Mouse (Mus musculus): ENCODE measurements around the gene Banp. TPM values are rescaled to one million over a fixed set of nuclear protein-coding genes. Genes with fewer than 3 reads are reported as not detected.

Banp gene
- total RNA-seq (2012; rRNA removed) (29.1 and 34.2 TPM in 2 replicates), total RNA-seq (2014; rRNA removed) (20.9 and 25.7 TPM in 2 replicates), polyA plus RNA-seq (2012; ENCODE audit: insufficient read length, low read depth) (13.2 and 14.9 TPM in 2 replicates)

- no peak for DNase-seq (ENCODE audit: extremely low read depth)
- H3K27ac ChIP-seq (ENCODE audit: insufficient read depth, low read depth): peak within 1 kb of the TSS; percentile 93
- in situ Hi-C loops (cut with MboI; ENCODE audit: low pct_ligation_motif_present, low pct_unique_long_range_greater_than_20kb, low sequenced_read_pairs) (loop anchor here (10.0 kb wide), 1 partner anchor 365 kb away; no protein-coding TSS in a partner anchor), dilution Hi-C loops (cut with MboI; ENCODE audit: extremely low pct_ligation_motif_present, extremely low pct_unique_long_range_greater_than_20kb, low sequenced_read_pairs) (no loop called here)
- peaks cover 17% of the 10 kb centered on the region for H3K27me3 ChIP-seq (replicated peaks)
- H3K9me3 ChIP-seq (replicated peaks; ENCODE audit: low read length): no peaks in the 10 kb centered on the region
- TF ChIP-seq TBP (conservative IDR thresholded peaks at IDR 0.05; ENCODE audit: low read depth, low read length) (0 out of 2 replicates have a peak, but pooled peaks have one; percentile 8), IRF4 (IDR thresholded peaks at IDR 0.05; ENCODE audit: low read depth, low read length) (no peak), BHLHE40 (IDR thresholded peaks at IDR 0.05; ENCODE audit: low read depth, low read length) (no peak), KAT2A (IDR thresholded peaks at IDR 0.05; ENCODE audit: insufficient replicate concordance, low read length) (no peak), ZNF384 (IDR thresholded peaks at IDR 0.05; ENCODE audit: low read depth, low read length) (peak; percentile 56), ELF1 (IDR thresholded peaks at IDR 0.05; ENCODE audit: low read depth, low read length) (no peak), POLR2A (IDR thresholded peaks at IDR 0.05; ENCODE audit: low read depth, low read length) (no peak), NELFE (IDR thresholded peaks at IDR 0.05; ENCODE audit: low read depth, low read length) (0 out of 2 replicates have a peak, but pooled peaks have one; percentile 17), TCF12 (IDR thresholded peaks at IDR 0.05; ENCODE audit: low read depth, low read length) (no peak), SIN3A (IDR thresholded peaks at IDR 0.05; ENCODE audit: low read length) (no peak), ZKSCAN1 (IDR thresholded peaks at IDR 0.05; ENCODE audit: borderline replicate concordance, low read depth, low read length) (no peak), POLR2AphosphoS2 (IDR thresholded peaks at IDR 0.05; ENCODE audit: low read depth, low read length) (no peak), JUND (conservative IDR thresholded peaks at IDR 0.05; ENCODE audit: low read depth, low read length) (no peak), CHD2 (IDR thresholded peaks at IDR 0.05; ENCODE audit: low read length) (no peak), EP300 (IDR thresholded peaks at IDR 0.05; ENCODE audit: low read length) (no peak), MEF2A (IDR thresholded peaks at IDR 0.05; ENCODE audit: borderline replicate concordance, low read depth, low read length) (no peak), CHD1 (IDR thresholded peaks at IDR 0.05; ENCODE audit: low read depth, low read length) (0 out of 2 replicates have a peak, but pooled peaks have one; percentile 61), USF2 (conservative IDR thresholded peaks at IDR 0.05; ENCODE audit: low read depth, low read length) (no peak)
- peaks cover 14 to 39% of the 10 kb centered on the region in 2 experiments for H3K4me1 ChIP-seq (ENCODE audit: control insufficient read depth in 1 of 2, insufficient read depth in 2 of 2)
- H3K4me3 ChIP-seq (replicated peaks in 1 of 3; ENCODE audit: low read depth in 2 of 3, low read length in 2 of 3, poor library complexity in 1 of 3): peak within 1 kb of the TSS; percentile 63 to 99 (median 97)
- H3K79me2 ChIP-seq (replicated peaks; ENCODE audit: control insufficient read depth, extremely low read depth, insufficient read depth, poor library complexity, severe bottlenecking): peaks cover 34% of the 10 kb centered on the region
- peaks cover 9 to 20% of the 10 kb centered on the region in 2 experiments for H3K36me3 ChIP-seq (replicated peaks in 1 of 2; ENCODE audit: control insufficient read depth in 1 of 2, insufficient read depth in 1 of 2, low read length in 1 of 2)
- peak within 1 kb of the TSS; percentile 69 for H3K4me2 ChIP-seq (ENCODE audit: insufficient read depth, low read depth, poor library complexity, severe bottlenecking)
- peak within 1 kb of the TSS; percentile 100 for H3K9ac ChIP-seq (ENCODE audit: insufficient read depth, low read depth)
These were observed at the start of gene Banp for GRCm38 (mm10) chr8:121949222-121949800. Banp (plus strand) TSS chr8:121949750.

DNA sequence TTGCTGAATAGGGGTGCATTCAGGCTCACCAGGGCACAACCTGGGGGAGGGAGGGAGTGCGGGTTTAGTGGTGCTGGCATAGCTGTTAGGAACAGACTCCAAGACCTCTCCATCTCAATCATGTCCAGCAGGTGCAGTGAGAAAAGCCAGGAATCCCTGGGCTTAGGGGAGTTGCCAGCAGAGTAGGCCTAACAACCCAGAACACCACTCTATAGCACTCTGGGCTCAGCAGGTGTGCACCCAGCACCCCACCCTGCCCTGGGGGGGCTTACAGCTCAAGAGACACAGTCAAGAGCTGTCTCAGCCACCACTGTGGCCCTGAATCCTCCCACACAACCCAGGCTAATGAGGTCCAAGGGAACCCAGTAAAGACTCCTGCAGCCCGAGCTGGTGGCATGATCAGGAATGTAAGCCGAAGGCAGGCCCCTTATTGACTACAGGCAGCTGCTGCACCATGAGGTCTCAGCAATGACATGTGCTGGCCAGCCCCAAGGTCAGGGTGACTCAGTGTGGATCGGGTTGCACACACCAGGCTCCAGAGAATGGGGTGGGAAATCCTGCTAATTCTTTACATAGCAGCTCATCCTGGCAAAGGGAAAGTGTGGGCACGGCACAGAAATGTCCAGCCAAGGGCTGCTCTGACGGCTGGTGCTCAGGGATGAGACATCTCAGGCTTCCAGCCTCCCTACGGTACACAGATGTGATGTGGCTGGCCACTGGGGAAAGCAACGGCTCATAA, 47.9 kb upstream of the Banp start:
- Histone ChIP-seq H3K79me2 (replicated peaks; ENCODE audit: control insufficient read depth, extremely low read depth, insufficient read depth, poor library complexity, severe bottlenecking) (peaks cover 93% of the 10 kb centered on the region), H3K9ac (ENCODE audit: insufficient read depth, low read depth) (peak overlapping the region; percentile 89), H3K9me3 (replicated peaks; ENCODE audit: low read length) (no peaks in the 10 kb centered on the region), H3K4me2 (ENCODE audit: insufficient read depth, low read depth, poor library complexity, severe bottlenecking) (peak overlapping the region; percentile 68), H3K4me1 (ENCODE audit: control insufficient read depth in 1 of 2, insufficient read depth in 2 of 2) (peaks cover 22 to 52% of the 10 kb centered on the region in 2 experiments), H3K36me3 (replicated peaks in 1 of 2; ENCODE audit: control insufficient read depth in 1 of 2, insufficient read depth in 1 of 2, low read length in 1 of 2) (peaks cover 64 to 86% of the 10 kb centered on the region in 2 experiments), H3K27me3 (replicated peaks) (no peaks in the 10 kb centered on the region), H3K4me3 (replicated peaks in 1 of 3; ENCODE audit: low read depth in 2 of 3, low read length in 2 of 3, poor library complexity in 1 of 3) (peak overlapping the region; percentile 19 to 98 (median 53)), H3K27ac (ENCODE audit: insufficient read depth, low read depth) (peak overlapping the region; percentile 29; the same call in 1 of the 2 replicates)
- in situ Hi-C loops (cut with MboI; ENCODE audit: low pct_ligation_motif_present, low pct_unique_long_range_greater_than_20kb, low sequenced_read_pairs): no loop called here
- dilution Hi-C loops (cut with MboI; ENCODE audit: extremely low pct_ligation_motif_present, extremely low pct_unique_long_range_greater_than_20kb, low sequenced_read_pairs): no loop called here
- TF ChIP-seq UBTF (IDR thresholded peaks at IDR 0.05; ENCODE audit: low read depth, low read length) (peak; percentile 55; the same call in 1 of the 2 replicates), MXI1 (IDR thresholded peaks at IDR 0.05; ENCODE audit: low read depth, low read length) (peak; percentile 61), HCFC1 (IDR thresholded peaks at IDR 0.05; ENCODE audit: low read depth, low read length) (no peak), RAD21 (IDR thresholded peaks at IDR 0.05; ENCODE audit: low read depth, low read length) (no peak), CHD1 (IDR thresholded peaks at IDR 0.05; ENCODE audit: low read depth, low read length) (no peak), ETS1 (conservative IDR thresholded peaks at IDR 0.05; ENCODE audit: low read depth, low read length) (no peak), NELFE (IDR thresholded peaks at IDR 0.05; ENCODE audit: low read depth, low read length) (no peak), POLR2A (IDR thresholded peaks at IDR 0.05; ENCODE audit: low read depth, low read length) (no peak), BHLHE40 (IDR thresholded peaks at IDR 0.05; ENCODE audit: low read depth, low read length) (no peak), ZMIZ1 (IDR thresholded peaks at IDR 0.05; ENCODE audit: low read depth, low read length) (0 out of 2 replicates have a peak, but pooled peaks have one; percentile 19), EP300 (IDR thresholded peaks at IDR 0.05; ENCODE audit: low read length) (no peak), SMC3 (IDR thresholded peaks at IDR 0.05; ENCODE audit: low read depth, low read length) (no peak), USF1 (IDR thresholded peaks at IDR 0.05; ENCODE audit: low read depth, low read length) (no peak), JUN (IDR thresholded peaks at IDR 0.05; ENCODE audit: insufficient read depth, low read depth, low read length) (no peak)
- DNase-seq (ENCODE audit: extremely low read depth): no peak
